20 mouse cellular contexts compared by ENCODE assay signal in the genomic region with DNA sequence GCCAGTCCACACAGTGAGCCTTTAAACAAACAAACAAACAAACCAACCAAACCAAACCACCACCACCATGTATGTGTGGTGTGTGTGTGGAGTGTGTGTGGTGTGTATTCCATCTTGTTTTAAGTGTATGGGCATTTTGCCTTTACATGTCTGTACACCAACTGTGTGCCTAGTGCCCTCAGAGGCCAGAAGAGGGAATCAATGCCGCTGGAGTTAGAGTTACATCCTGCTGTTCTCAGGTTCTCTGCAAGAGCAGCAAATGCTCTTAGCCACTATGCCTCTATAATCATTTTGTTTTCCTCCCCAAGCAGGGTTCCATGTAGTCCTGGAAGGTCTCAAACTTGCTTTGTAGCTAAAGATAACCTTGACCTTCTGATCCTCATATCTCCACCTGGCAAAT. TPM values are rescaled to one million over a fixed set of nuclear protein-coding genes. Genes with fewer than 3 reads are reported as not detected.
DNase-seq lines count a peak whose midpoint lies in the region; ATAC-seq lines count a peak whose summit lies in the region.
"Had no signal": no experiment of that assay in that cellular context is flagged by ENCODE, and none has a peak within 500 bp of the region (broad histone marks: within the 10 kb centered on the region; RNA-seq: fewer than 3 reads in every experiment).

No protein-coding gene starts in this region.

- ATAC-seq in hindbrain, embryonic 12.5 days (ENCODE audit: low FRiP score): no peak
- no peak for ATAC-seq in hindbrain, embryonic 11.5 days (ENCODE audit: low FRiP score)
- ATAC-seq in megakaryocyte, adult 5-6 weeks (ENCODE audit: poor library complexity, severe bottlenecking): no peak
- ATAC-seq in intestine, embryonic 16.5 days: no peak
- ATAC-seq: forebrain, embryonic 15.5 days had no signal

- no peak overlapping the region for H3K27ac ChIP-seq in hindbrain, embryonic 12.5 days
- H3K27ac ChIP-seq in hindbrain, embryonic 11.5 days (ENCODE audit: low read depth, low read length): no peak overlapping the region
- no peak overlapping the region for H3K27ac ChIP-seq in intestine, embryonic 16.5 days (ENCODE audit: low read length)
- H3K27ac ChIP-seq: heart, embryonic 15.5 days had no signal

- H3K27me3 ChIP-seq in hindbrain, embryonic 12.5 days: no peaks in the 10 kb centered on the region
- no peaks in the 10 kb centered on the region for H3K27me3 ChIP-seq in hindbrain, embryonic 11.5 days (ENCODE audit: control insufficient read depth, insufficient read depth, low read length)
- no peaks in the 10 kb centered on the region for H3K27me3 ChIP-seq in megakaryocyte, embryonic 14.5 days (replicated peaks)
- H3K27me3 ChIP-seq in intestine, embryonic 16.5 days (replicated peaks; ENCODE audit: control insufficient read depth, insufficient read depth, low read length): no peaks in the 10 kb centered on the region
- H3K27me3 ChIP-seq: forebrain, embryonic 15.5 days; heart, embryonic 15.5 days had no signal

- no peak overlapping the region for H3K4me3 ChIP-seq in hindbrain, embryonic 12.5 days
- H3K4me3 ChIP-seq in hindbrain, embryonic 11.5 days (ENCODE audit: low read depth, low read length): no peak overlapping the region
- H3K4me3 ChIP-seq in megakaryocyte, embryonic 14.5 days (replicated peaks): peak overlapping the region; percentile 51
- H3K4me3 ChIP-seq in intestine, embryonic 16.5 days (ENCODE audit: low read length): no peak overlapping the region

- no peak overlapping the region for H3K9ac ChIP-seq in hindbrain, embryonic 12.5 days
- no peak overlapping the region for H3K9ac ChIP-seq in hindbrain, embryonic 11.5 days (ENCODE audit: low read depth, low read length)
- 0 out of 2 replicates have a peak overlapping the region, but pooled peaks have one; percentile 4 for H3K9ac ChIP-seq in intestine, embryonic 16.5 days (ENCODE audit: low read depth, low read length)

- DNase-seq in cerebellum, adult 11-12 months: peak; percentile 15
- no peak for DNase-seq in cerebellum, postnatal 36 days
- DNase-seq in hindbrain, embryonic 11.5 days (ENCODE audit: low spot score): no peak
- no peak for DNase-seq in ovary, postnatal 14 days (ENCODE audit: low spot score)
- DNase-seq: adrenal gland, postnatal 25 days; cerebellum, adult 8-10 months; embryo, embryonic 11 days; heart, adult 11 months; kidney, postnatal 14 days; lung, embryonic 14.5 days; lung, postnatal 4 days; retina, postnatal 1 day; thymus, postnatal 36 days had no signal

- H3K9me3 ChIP-seq in hindbrain, embryonic 12.5 days (replicated peaks): no peaks in the 10 kb centered on the region
- H3K9me3 ChIP-seq in hindbrain, embryonic 11.5 days (ENCODE audit: control insufficient read depth, low read length): no peaks in the 10 kb centered on the region
- no peaks in the 10 kb centered on the region for H3K9me3 ChIP-seq in megakaryocyte, embryonic 14.5 days
- no peaks in the 10 kb centered on the region for H3K9me3 ChIP-seq in intestine, embryonic 16.5 days (ENCODE audit: control insufficient read depth, low read length)
- H3K9me3 ChIP-seq: forebrain, embryonic 15.5 days; heart, embryonic 15.5 days had no signal

- H3K4me2 ChIP-seq in hindbrain, embryonic 12.5 days (replicated peaks): peak overlapping the region; percentile 81
- H3K4me2 ChIP-seq in hindbrain, embryonic 11.5 days (replicated peaks; ENCODE audit: low read depth, low read length): no peak overlapping the region
- peak overlapping the region; percentile 87; the same call in 1 of the 2 replicates for H3K4me2 ChIP-seq in intestine, embryonic 16.5 days (ENCODE audit: low read depth, low read length)

- WGBS in hindbrain, embryonic 12.5 days: 57% methylated on average over 1 of the region's 1 CpGs
- WGBS in hindbrain, embryonic 11.5 days: 54% methylated on average over 1 of the region's 1 CpGs
- WGBS in intestine, embryonic 16.5 days: 55% methylated on average over 1 of the region's 1 CpGs

- H3K4me1 ChIP-seq in hindbrain, embryonic 12.5 days: peaks cover 19% of the 10 kb centered on the region
- peaks cover 3% of the 10 kb centered on the region; the same call in 1 of the 2 replicates for H3K4me1 ChIP-seq in hindbrain, embryonic 11.5 days (replicated peaks; ENCODE audit: control insufficient read depth, insufficient read depth, low read length)
- peaks cover 39% of the 10 kb centered on the region for H3K4me1 ChIP-seq in megakaryocyte, embryonic 14.5 days
- H3K4me1 ChIP-seq in intestine, embryonic 16.5 days (ENCODE audit: control insufficient read depth, insufficient read depth, low read length): peaks cover 18% of the 10 kb centered on the region

- peaks cover 13% of the 10 kb centered on the region for H3K36me3 ChIP-seq in hindbrain, embryonic 12.5 days
- H3K36me3 ChIP-seq in hindbrain, embryonic 11.5 days (ENCODE audit: control insufficient read depth, insufficient read depth, low read length): peaks cover 3% of the 10 kb centered on the region; the same call in 1 of the 2 replicates
- peaks cover 22% of the 10 kb centered on the region for H3K36me3 ChIP-seq in megakaryocyte, embryonic 14.5 days (replicated peaks; ENCODE audit: low read length)
- no peaks in the 10 kb centered on the region for H3K36me3 ChIP-seq in intestine, embryonic 16.5 days (ENCODE audit: control insufficient read depth, insufficient read depth, low read length)

RNA-seq across cellular contexts. Expression of gene Edf1, which starts 1.4 kb away (rescaled TPM):
- 377 TPM in 2 replicates for polyA plus RNA-seq in hindbrain, embryonic 12.5 days (2016; fragmentation: Nextera tagmentation; extraction: Ambion mirVana)
- polyA plus RNA-seq in hindbrain, embryonic 11.5 days (2014; fragmentation: Nextera tagmentation; extraction: Ambion mirVana): 380 and 436 TPM in 2 replicates
- 316 and 1,404 TPM in 2 replicates for polyA plus RNA-seq in megakaryocyte, embryonic 14.5 days (2012; ENCODE audit: insufficient read depth, low replicate concordance)
- 155 and 171 TPM in 2 replicates for total RNA-seq in megakaryocyte, adult 5-6 weeks (2015)
- 133 and 145 TPM in 2 replicates for total RNA-seq in megakaryocyte, adult 5-6 weeks (2017)
- polyA plus RNA-seq in intestine, embryonic 16.5 days (2015; fragmentation: Nextera tagmentation; extraction: Ambion mirVana): 343 and 364 TPM in 2 replicates

RNA-seq across cellular contexts. Expression of gene Traf2, which starts 9.6 kb away (rescaled TPM):
- polyA plus RNA-seq in hindbrain, embryonic 12.5 days (2016; fragmentation: Nextera tagmentation; extraction: Ambion mirVana): 25.7 and 29.6 TPM in 2 replicates
- 25.3 and 32.3 TPM in 2 replicates for polyA plus RNA-seq in hindbrain, embryonic 11.5 days (2014; fragmentation: Nextera tagmentation; extraction: Ambion mirVana)
- 0.78 and 7.0 TPM in 2 replicates for polyA plus RNA-seq in megakaryocyte, embryonic 14.5 days (2012; ENCODE audit: insufficient read depth, low replicate concordance)
- total RNA-seq in megakaryocyte, adult 5-6 weeks (2015): 9.1 and 9.4 TPM in 2 replicates
- total RNA-seq in megakaryocyte, adult 5-6 weeks (2017): 12.6 and 15.3 TPM in 2 replicates
- 28.4 and 34.1 TPM in 2 replicates for polyA plus RNA-seq in intestine, embryonic 16.5 days (2015; fragmentation: Nextera tagmentation; extraction: Ambion mirVana)

RNA-seq across cellular contexts. Expression of gene Mamdc4, which starts 18.3 kb away (rescaled TPM):
- 4.7 and 6.7 TPM in 2 replicates for polyA plus RNA-seq in hindbrain, embryonic 12.5 days (2016; fragmentation: Nextera tagmentation; extraction: Ambion mirVana)
- polyA plus RNA-seq in hindbrain, embryonic 11.5 days (2014; fragmentation: Nextera tagmentation; extraction: Ambion mirVana): 3.0 and 4.2 TPM in 2 replicates
- polyA plus RNA-seq in megakaryocyte, embryonic 14.5 days (2012; ENCODE audit: insufficient read depth, low replicate concordance): 0.75 TPM in 1 of 2 replicates, not detected in the other
- 0.09 and 2.3 TPM in 2 replicates for total RNA-seq in megakaryocyte, adult 5-6 weeks (2015)
- 0.15 and 5.0 TPM in 2 replicates for total RNA-seq in megakaryocyte, adult 5-6 weeks (2017)
- 582 and 797 TPM in 2 replicates for polyA plus RNA-seq in intestine, embryonic 16.5 days (2015; fragmentation: Nextera tagmentation; extraction: Ambion mirVana)

RNA-seq across cellular contexts. Expression of gene Phpt1, which starts 18.7 kb away (rescaled TPM):
- 131 and 162 TPM in 2 replicates for polyA plus RNA-seq in hindbrain, embryonic 12.5 days (2016; fragmentation: Nextera tagmentation; extraction: Ambion mirVana)
- 161 and 167 TPM in 2 replicates for polyA plus RNA-seq in hindbrain, embryonic 11.5 days (2014; fragmentation: Nextera tagmentation; extraction: Ambion mirVana)
- polyA plus RNA-seq in megakaryocyte, embryonic 14.5 days (2012; ENCODE audit: insufficient read depth, low replicate concordance): 4.7 TPM in 1 of 2 replicates, not detected in the other
- 12.7 and 15.1 TPM in 2 replicates for total RNA-seq in megakaryocyte, adult 5-6 weeks (2015)
- total RNA-seq in megakaryocyte, adult 5-6 weeks (2017): 8.4 and 11.8 TPM in 2 replicates
- 145 and 176 TPM in 2 replicates for polyA plus RNA-seq in intestine, embryonic 16.5 days (2015; fragmentation: Nextera tagmentation; extraction: Ambion mirVana)

RNA-seq across cellular contexts. Expression of gene Ajm1, which starts 25.3 kb away (rescaled TPM):
- polyA plus RNA-seq in hindbrain, embryonic 12.5 days (2016; fragmentation: Nextera tagmentation; extraction: Ambion mirVana): 2.4 and 3.1 TPM in 2 replicates
- 0.38 and 0.59 TPM in 2 replicates for polyA plus RNA-seq in hindbrain, embryonic 11.5 days (2014; fragmentation: Nextera tagmentation; extraction: Ambion mirVana)
- 0.44 and 0.85 TPM in 2 replicates for polyA plus RNA-seq in megakaryocyte, embryonic 14.5 days (2012; ENCODE audit: insufficient read depth, low replicate concordance)
- total RNA-seq in megakaryocyte, adult 5-6 weeks (2015): not detected in 2 replicates
- total RNA-seq in megakaryocyte, adult 5-6 weeks (2017): not detected in 2 replicates
- polyA plus RNA-seq in intestine, embryonic 16.5 days (2015; fragmentation: Nextera tagmentation; extraction: Ambion mirVana): 0.93 and 1.4 TPM in 2 replicates
- total RNA-seq: gastrocnemius, adult 18-20 months had no signal
- polyA plus RNA-seq: lung, embryonic 14.5 days had no signal

Comparison
In these comparisons a context has a peak if more than half of its experiments do, and no peak if none do; other contexts are left out.
1. RNA of gene Mamdc4, which starts 18.3 kb away (polyA plus RNA-seq): 582 to 797 TPM in intestine, embryonic 16.5 days; 4.7 to 6.7 TPM in hindbrain, embryonic 12.5 days, 3.0 to 4.2 TPM in hindbrain, embryonic 11.5 days and 0.75 TPM in megakaryocyte, embryonic 14.5 days; every median in the first group is over 10 times any median in the second.